Mouse (Mus musculus) erythroid progenitor cell, adult 5-6 weeks (primary cell): ENCODE results near the gene Ghdc. TPM values are rescaled to one million over a fixed set of nuclear protein-coding genes. Genes with fewer than 3 reads are reported as not detected.

Experiments used
- ATAC-seq: replicated peaks from 2 replicates; pipeline ENCODE4 v1.8.0; 2016; ENCODE audit warnings: moderate number of reproducible peaks, mild to moderate bottlenecking, moderate TSS enrichment, inconsistent platforms; ENCODE audit not compliant: poor library complexity, low FRiP score, severe bottlenecking
- total RNA-seq, 2 experiments: library from RNA; stranded (forward) in 1 of 2; stranded (reverse) in 1 of 2; fragments of 150-400 nt in 1 of 2; fragments of 186-747, 209-891 nt in 1 of 2; gene quantifications; 2 replicates each; pipeline versions ENCODE4 v1.2.3 to v1.2.4; 2015 to 2017; ENCODE audit warnings: low replicate concordance in 2 of 2

The Ghdc gene
- total RNA-seq, 2 experiments from 2014 or later = 0.84 to 1.4 TPM

DNA sequence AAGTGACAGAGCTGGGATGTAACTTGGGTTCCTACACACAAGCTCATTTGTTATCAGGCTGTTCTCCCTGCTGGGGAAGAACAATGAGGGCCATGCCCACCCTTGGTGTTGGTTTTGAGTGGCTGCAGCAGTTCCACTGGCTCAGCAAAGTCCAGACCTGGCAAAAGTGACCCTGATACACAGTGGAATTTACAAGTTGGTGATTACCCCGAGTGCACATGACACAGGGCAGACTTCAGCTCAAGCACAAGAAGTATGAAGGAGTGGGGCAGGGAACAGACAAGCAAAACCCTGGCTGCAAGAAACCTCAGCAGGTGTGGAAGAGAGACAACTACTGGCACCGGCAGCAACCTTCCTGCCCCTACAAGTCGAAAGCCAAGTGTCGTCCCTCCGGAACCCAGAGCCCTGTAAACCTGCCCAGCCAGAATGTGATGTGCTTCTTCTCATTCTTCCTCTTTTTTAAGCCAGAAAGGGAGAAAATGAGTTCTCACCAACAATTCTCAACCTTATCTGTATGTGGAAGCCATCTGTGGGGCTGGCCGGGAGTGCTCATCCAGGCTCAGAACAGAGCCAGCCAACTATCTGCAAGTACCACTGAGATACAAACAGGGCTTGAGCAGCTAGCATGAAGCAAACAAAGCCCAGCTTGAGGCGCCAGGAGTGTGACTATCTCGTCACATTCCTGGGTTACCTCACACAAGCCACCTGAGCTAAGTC, 48.8 kb downstream of the Ghdc start:
- ATAC-seq = peak; percentile 46

DNA sequence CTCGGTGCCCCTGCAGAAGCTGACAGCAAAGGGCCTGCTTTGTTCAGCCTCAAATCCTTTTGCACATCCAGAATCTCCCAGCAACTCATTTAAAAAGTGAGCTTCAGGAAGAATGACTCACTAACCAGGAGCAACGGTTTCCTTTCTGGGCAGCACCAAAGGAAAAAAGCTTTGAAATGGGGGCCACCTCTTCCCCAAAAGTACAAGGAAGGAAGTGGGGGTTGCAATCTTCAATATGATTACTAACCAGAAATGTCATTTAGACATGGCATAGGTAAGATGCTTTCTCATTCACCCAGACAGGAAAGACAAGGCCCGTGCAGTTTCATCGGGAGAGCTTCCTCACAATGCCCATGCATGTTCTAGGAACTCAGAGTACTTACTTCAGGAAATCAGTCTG, 49.5 kb downstream of the Ghdc start:
- no peak for ATAC-seq

DNA sequence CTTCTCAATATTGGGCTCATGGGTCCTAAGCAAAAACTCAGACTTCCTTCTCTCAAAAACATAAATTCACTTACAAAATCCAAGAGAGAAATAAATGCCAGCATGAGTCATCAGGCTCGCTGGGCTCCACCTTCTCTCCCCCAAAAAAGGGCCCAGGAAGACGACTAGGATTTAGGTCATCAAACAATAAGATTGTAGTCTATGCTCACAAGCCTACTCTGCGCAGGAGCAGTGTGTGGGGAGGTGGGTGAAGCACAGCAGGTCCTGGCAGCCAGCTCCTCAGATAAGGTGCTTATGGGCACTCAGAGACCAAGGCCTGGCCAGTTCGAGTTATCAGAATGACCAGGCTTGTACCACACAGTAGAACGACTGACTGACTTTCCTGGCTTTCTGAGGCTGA, 50.4 kb downstream of the Ghdc start:
- ATAC-seq = no peak

DNA sequence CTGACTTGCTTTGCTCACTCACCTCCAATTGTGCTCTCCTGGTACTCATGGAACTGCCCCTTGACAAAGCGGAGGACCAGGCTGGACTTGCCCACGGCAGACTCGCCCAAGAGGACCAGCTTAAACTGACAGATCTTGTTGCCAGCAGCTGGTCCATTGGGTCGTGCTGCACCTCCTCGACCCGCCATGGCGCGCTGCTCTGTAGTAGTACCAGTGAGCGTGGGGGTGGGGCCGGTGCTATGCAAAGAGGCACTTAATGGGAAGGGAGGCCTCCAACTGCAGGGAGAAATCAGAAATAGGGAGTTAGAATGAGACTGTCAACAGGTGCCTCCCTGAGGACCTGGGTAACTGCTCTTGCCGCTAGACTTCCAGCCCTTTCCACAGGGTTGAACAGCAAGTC, 50.9 kb downstream of the Ghdc start:
- ATAC-seq = no peak

DNA sequence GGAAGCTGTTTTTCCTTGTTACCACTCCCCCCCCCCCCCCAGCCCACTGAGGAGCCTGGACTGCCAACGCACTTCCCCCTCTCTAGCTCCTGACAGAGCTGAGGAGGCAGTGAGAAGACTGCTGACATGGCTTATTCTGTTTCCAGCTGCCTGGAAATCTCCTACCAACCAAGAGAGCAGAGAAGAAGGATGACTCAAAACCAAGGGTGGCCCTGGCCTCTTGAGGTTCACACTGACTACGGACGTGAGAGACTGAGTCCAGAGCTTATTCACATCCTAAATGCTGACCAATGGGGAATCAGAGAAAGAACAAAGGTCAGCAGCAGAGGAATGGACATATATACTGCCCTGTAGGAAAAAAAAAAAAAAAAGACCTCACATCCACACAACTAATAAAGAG, 51.4 kb downstream of the Ghdc start:
- no peak for ATAC-seq

DNA sequence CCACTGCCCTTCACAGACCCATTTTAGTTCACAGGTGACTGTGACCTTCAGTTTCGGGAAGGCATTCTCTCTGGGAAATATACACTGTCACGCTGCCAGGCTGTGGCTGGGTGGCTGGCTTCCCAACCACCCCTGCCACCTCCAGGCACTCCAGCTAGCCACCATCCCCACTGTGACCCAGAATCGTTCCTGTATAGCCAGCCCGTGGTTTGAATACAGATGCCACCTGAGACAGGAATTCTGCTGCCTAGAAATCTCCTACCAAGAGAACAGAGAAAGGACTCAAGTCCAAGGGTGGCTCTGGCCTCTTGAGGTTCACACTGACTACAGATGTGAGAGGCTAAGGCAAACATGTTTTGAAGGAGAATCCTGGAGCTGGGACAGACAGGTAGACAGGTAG, 51.9 kb downstream of the Ghdc start:
- ATAC-seq = no peak

DNA sequence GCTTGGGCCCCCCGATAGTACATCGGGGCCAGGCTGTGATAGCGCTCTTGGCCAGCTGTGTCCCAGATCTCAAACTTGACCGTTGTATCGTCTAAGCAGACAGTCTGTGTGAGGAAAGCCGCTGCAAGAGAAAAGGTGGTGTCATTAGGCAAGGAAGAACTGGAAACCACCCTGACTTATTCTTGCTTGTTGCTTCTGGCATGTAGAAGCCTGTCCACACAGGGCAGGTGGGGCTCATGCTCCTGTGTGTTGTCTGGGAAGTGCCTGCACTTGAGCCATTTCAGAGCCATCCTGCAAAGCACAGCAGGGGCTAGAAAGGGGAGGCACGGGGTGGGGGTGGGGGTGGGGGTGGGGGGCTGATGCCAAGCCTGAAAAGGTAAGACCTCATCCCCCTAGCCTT, 52.3 kb downstream of the Ghdc start:
- no peak for ATAC-seq

DNA sequence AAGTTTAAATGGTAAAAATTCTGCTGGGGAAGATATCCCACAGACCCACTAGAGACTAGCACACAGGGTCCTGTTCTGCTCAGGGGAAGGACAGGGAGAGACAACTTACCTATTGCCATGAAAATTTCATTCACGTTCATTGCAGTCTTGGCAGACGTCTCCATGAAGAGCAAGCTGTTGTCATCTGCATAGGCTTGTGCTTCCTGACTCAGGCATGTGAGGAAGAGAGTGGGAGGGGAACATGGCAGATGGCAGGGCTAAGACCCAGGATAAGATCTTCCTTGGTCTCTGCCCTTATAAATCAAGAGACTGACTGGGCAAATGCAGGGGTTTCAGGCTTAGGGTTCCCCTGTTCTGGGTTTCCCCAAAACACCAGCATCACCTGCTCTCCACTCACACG, 54.1 kb downstream of the Ghdc start:
- no peak for ATAC-seq

Other genes with a start within 250 kb of the Ghdc start
- gene Acly, start 243.0 kb downstream of the Ghdc start, total RNA-seq (2015; ENCODE audit: low replicate concordance) = 17.6 and 38.2 TPM in 2 replicates
- 18.1 and 22.0 TPM in 2 replicates for gene Acly, start 243.0 kb downstream of the Ghdc start, total RNA-seq (2017; ENCODE audit: low replicate concordance)
- not detected in 2 replicates for gene Ttc25, start 225.3 kb downstream of the Ghdc start, total RNA-seq (2015; ENCODE audit: low replicate concordance)
- not detected in 2 replicates for gene Ttc25, start 225.3 kb downstream of the Ghdc start, total RNA-seq (2017; ENCODE audit: low replicate concordance)
- gene Cnp, start 196.1 kb downstream of the Ghdc start, total RNA-seq (2015; ENCODE audit: low replicate concordance) = 3.6 and 23.1 TPM in 2 replicates
- 14.1 and 14.4 TPM in 2 replicates for gene Cnp, start 196.1 kb downstream of the Ghdc start, total RNA-seq (2017; ENCODE audit: low replicate concordance)
- gene Nkiras2, start 151.7 kb downstream of the Ghdc start, total RNA-seq (2015; ENCODE audit: low replicate concordance) = 17.2 and 18.0 TPM in 2 replicates
- 5.8 and 9.4 TPM in 2 replicates for gene Nkiras2, start 151.7 kb downstream of the Ghdc start, total RNA-seq (2017; ENCODE audit: low replicate concordance)
- 79.3 and 93.5 TPM in 2 replicates for gene Dnajc7, start 150.8 kb downstream of the Ghdc start, total RNA-seq (2015; ENCODE audit: low replicate concordance)
- gene Dnajc7, start 150.8 kb downstream of the Ghdc start, total RNA-seq (2017; ENCODE audit: low replicate concordance) = 103 and 106 TPM in 2 replicates
- not detected in 2 replicates for gene Zfp385c, start 78.5 kb downstream of the Ghdc start, total RNA-seq (2015; ENCODE audit: low replicate concordance)
- gene Zfp385c, start 78.5 kb downstream of the Ghdc start, total RNA-seq (2017; ENCODE audit: low replicate concordance) = not detected in 2 replicates
- 6.8 and 7.5 TPM in 2 replicates for gene Dhx58, start 66.7 kb downstream of the Ghdc start, total RNA-seq (2015; ENCODE audit: low replicate concordance)
- gene Dhx58, start 66.7 kb downstream of the Ghdc start, total RNA-seq (2017; ENCODE audit: low replicate concordance) = 17.8 and 26.2 TPM in 2 replicates
- gene Kat2a, start 58.5 kb downstream of the Ghdc start, total RNA-seq (2015; ENCODE audit: low replicate concordance) = 2.5 and 11.2 TPM in 2 replicates
- gene Kat2a, start 58.5 kb downstream of the Ghdc start, total RNA-seq (2017; ENCODE audit: low replicate concordance) = 1.9 and 2.6 TPM in 2 replicates
- gene Hspb9, start 57.1 kb downstream of the Ghdc start, total RNA-seq (2015; ENCODE audit: low replicate concordance) = not detected in 2 replicates
- gene Hspb9, start 57.1 kb downstream of the Ghdc start, total RNA-seq (2017; ENCODE audit: low replicate concordance) = not detected in 2 replicates
- 99.8 and 136 TPM in 2 replicates for gene Rab5c, start 32.7 kb downstream of the Ghdc start, total RNA-seq (2015; ENCODE audit: low replicate concordance)
- gene Rab5c, start 32.7 kb downstream of the Ghdc start, total RNA-seq (2017; ENCODE audit: low replicate concordance) = 80.2 and 110 TPM in 2 replicates
- gene Kcnh4, start 11.0 kb downstream of the Ghdc start, total RNA-seq (2015; ENCODE audit: low replicate concordance) = not detected in 2 replicates
- not detected in 2 replicates for gene Kcnh4, start 11.0 kb downstream of the Ghdc start, total RNA-seq (2017; ENCODE audit: low replicate concordance)
- not detected in 2 replicates for gene Hcrt, start 8.0 kb downstream of the Ghdc start, total RNA-seq (2015; ENCODE audit: low replicate concordance)
- gene Hcrt, start 8.0 kb downstream of the Ghdc start, total RNA-seq (2017; ENCODE audit: low replicate concordance) = not detected in 2 replicates
- 5.9 and 10.1 TPM in 2 replicates for gene Stat5b, start 79.8 kb upstream of the Ghdc start, total RNA-seq (2015; ENCODE audit: low replicate concordance)
- gene Stat5b, start 79.8 kb upstream of the Ghdc start, total RNA-seq (2017; ENCODE audit: low replicate concordance) = 7.0 and 10.3 TPM in 2 replicates
- gene Stat5a, start 88.4 kb upstream of the Ghdc start, total RNA-seq (2015; ENCODE audit: low replicate concordance) = 3.2 and 7.5 TPM in 2 replicates
- gene Stat5a, start 88.4 kb upstream of the Ghdc start, total RNA-seq (2017; ENCODE audit: low replicate concordance) = 5.3 and 5.4 TPM in 2 replicates
- gene Stat3, start 168.6 kb upstream of the Ghdc start, total RNA-seq (2015; ENCODE audit: low replicate concordance) = 31.0 and 31.4 TPM in 2 replicates
- 26.2 and 26.6 TPM in 2 replicates for gene Stat3, start 168.6 kb upstream of the Ghdc start, total RNA-seq (2017; ENCODE audit: low replicate concordance)
- gene Cavin1, start 199.9 kb upstream of the Ghdc start, total RNA-seq (2015; ENCODE audit: low replicate concordance) = not detected in 2 replicates
- gene Cavin1, start 199.9 kb upstream of the Ghdc start, total RNA-seq (2017; ENCODE audit: low replicate concordance) = not detected in 2 replicates
- 316 and 341 TPM in 2 replicates for gene Atp6v0a1, start 238.5 kb upstream of the Ghdc start, total RNA-seq (2015; ENCODE audit: low replicate concordance)
- gene Atp6v0a1, start 238.5 kb upstream of the Ghdc start, total RNA-seq (2017; ENCODE audit: low replicate concordance) = 355 and 494 TPM in 2 replicates